Mouse (Mus musculus): ENCODE data around the gene Zfand4. TPM values are rescaled to one million over a fixed set of nuclear protein-coding genes. Genes with fewer than 3 reads are reported as not detected.
"Not testable (repeated sequence)": the region's sequence is repeated elsewhere in the genome, so short reads cannot be mapped to it uniquely, and the experiment has no call there.

Gene Zfand4
- polyA plus RNA-seq (2012; rRNA removed) = 0.20 and 0.22 TPM in 2 replicates

- WGBS = 1% methylated on average over 57 of the region's 67 CpGs
- TF ChIP-seq POLR2A (IDR thresholded peaks at IDR 0.05; ENCODE audit: low read depth, low read length) (no peak), CTCF (conservative IDR thresholded peaks at IDR 0.05; ENCODE audit: insufficient read depth, insufficient read length, low read depth, low read length) (no peak)
Measured at GRCm38 (mm10) chr6:116264018-116264651, at the start of gene Zfand4. Gene Zfand4, plus strand, starts transcription at chr6:116264222.

GRCm38 (mm10) chr6:116227767-116228166 lies 36.3 kb upstream of the Zfand4 start:
- DNase-seq = peak; percentile 30
- Histone ChIP-seq H3K36me3 (ENCODE audit: control insufficient read depth, insufficient read depth, low read length) (peaks cover 15% of the 10 kb centered on the region), H3K4me3 (ENCODE audit: insufficient read depth, low read depth, low read length) (no peak overlapping the region), H3K27ac (ENCODE audit: insufficient read depth, low read depth, low read length) (no peak overlapping the region), H3K4me1 (ENCODE audit: control insufficient read depth, insufficient read depth, low read length) (no peaks in the 10 kb centered on the region), H3K27me3 (replicated peaks; ENCODE audit: control insufficient read depth, insufficient read depth, low read length) (no peaks in the 10 kb centered on the region)
- TF ChIP-seq POLR2A (IDR thresholded peaks at IDR 0.05; ENCODE audit: low read depth, low read length) = no peak
- no peak for TF ChIP-seq CTCF (conservative IDR thresholded peaks at IDR 0.05; ENCODE audit: insufficient read depth, insufficient read length, low read depth, low read length)
- WGBS = 68% methylated on average over 11 of the region's 11 CpGs

More at GRCm38 (mm10) chr6:116264018-116264651, at the start of gene Zfand4:
- DNase-seq = peak; percentile 93
- Histone ChIP-seq H3K27me3 (replicated peaks; ENCODE audit: control insufficient read depth, insufficient read depth, low read length) (no peaks in the 10 kb centered on the region), H3K4me3 (ENCODE audit: insufficient read depth, low read depth, low read length) (peak within 1 kb of the TSS; percentile 72), H3K36me3 (ENCODE audit: control insufficient read depth, insufficient read depth, low read length) (no peaks in the 10 kb centered on the region; the same call in 1 of the 2 replicates), H3K27ac (ENCODE audit: insufficient read depth, low read depth, low read length) (no peak within 1 kb of the TSS), H3K4me1 (ENCODE audit: control insufficient read depth, insufficient read depth, low read length) (no peaks in the 10 kb centered on the region)

GRCm38 (mm10) chr6:116228785-116229525 lies 35.1 kb upstream of the Zfand4 start:
- TF ChIP-seq POLR2A (IDR thresholded peaks at IDR 0.05; ENCODE audit: low read depth, low read length) (no peak), CTCF (conservative IDR thresholded peaks at IDR 0.05; ENCODE audit: insufficient read depth, insufficient read length, low read depth, low read length) (peak; percentile 92)
- H3K27me3 ChIP-seq (replicated peaks; ENCODE audit: control insufficient read depth, insufficient read depth, low read length) = no peaks in the 10 kb centered on the region
- no peak overlapping the region for H3K4me3 ChIP-seq (ENCODE audit: insufficient read depth, low read depth, low read length)
- 62% methylated on average over 12 of the region's 12 CpGs for WGBS
- H3K27ac ChIP-seq (ENCODE audit: insufficient read depth, low read depth, low read length) = no peak overlapping the region
- no peaks in the 10 kb centered on the region for H3K4me1 ChIP-seq (ENCODE audit: control insufficient read depth, insufficient read depth, low read length)
- DNase-seq = peak; percentile 73
- peaks cover 10% of the 10 kb centered on the region for H3K36me3 ChIP-seq (ENCODE audit: control insufficient read depth, insufficient read depth, low read length)

DNA sequence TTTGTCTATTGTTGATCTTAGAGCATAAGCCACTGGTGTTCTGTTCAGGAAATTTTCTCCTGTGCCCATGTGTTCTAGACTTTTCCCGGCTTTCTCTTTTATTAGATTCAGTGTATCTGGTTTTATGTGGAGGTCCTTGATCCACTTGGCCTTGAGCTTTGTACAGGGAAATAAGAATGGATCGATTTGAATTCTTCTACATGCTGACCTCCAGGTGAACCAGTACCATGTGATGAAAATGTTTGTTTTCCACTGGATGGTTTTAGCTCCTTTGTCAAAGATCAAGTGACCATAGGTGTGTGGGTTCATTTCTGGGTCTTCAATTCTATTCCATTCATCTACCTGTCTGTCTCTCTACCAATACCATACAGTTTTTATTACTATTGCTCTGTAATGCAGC lies 29.2 kb upstream of the Zfand4 start:
- peaks cover 11% of the 10 kb centered on the region for H3K36me3 ChIP-seq (ENCODE audit: control insufficient read depth, insufficient read depth, low read length)
- not testable (repeated sequence) for DNase-seq; H3K4me1 ChIP-seq (ENCODE audit: control insufficient read depth, insufficient read depth, low read length); H3K27me3 ChIP-seq (replicated peaks; ENCODE audit: control insufficient read depth, insufficient read depth, low read length); H3K4me3 ChIP-seq (ENCODE audit: insufficient read depth, low read depth, low read length); H3K27ac ChIP-seq (ENCODE audit: insufficient read depth, low read depth, low read length)
- 92% methylated on average over 2 of the region's 2 CpGs for WGBS

GRCm38 (mm10) chr6:116235336-116235735 lies 28.7 kb upstream of the Zfand4 start:
- Histone ChIP-seq H3K36me3 (ENCODE audit: control insufficient read depth, insufficient read depth, low read length) (peaks cover 10% of the 10 kb centered on the region), H3K27ac (ENCODE audit: insufficient read depth, low read depth, low read length) (no peak overlapping the region), H3K4me1 (ENCODE audit: control insufficient read depth, insufficient read depth, low read length) (no peaks in the 10 kb centered on the region), H3K4me3 (ENCODE audit: insufficient read depth, low read depth, low read length) (no peak overlapping the region), H3K27me3 (replicated peaks; ENCODE audit: control insufficient read depth, insufficient read depth, low read length) (no peaks in the 10 kb centered on the region)
- no peak for TF ChIP-seq POLR2A (IDR thresholded peaks at IDR 0.05; ENCODE audit: low read depth, low read length)
- no peak for TF ChIP-seq CTCF (conservative IDR thresholded peaks at IDR 0.05; ENCODE audit: insufficient read depth, insufficient read length, low read depth, low read length)
- no peak for DNase-seq
- WGBS = 83% methylated on average over 5 of the region's 5 CpGs

GRCm38 (mm10) chr6:116238083-116238482 lies 25.9 kb upstream of the Zfand4 start:
- no peak for DNase-seq
- Histone ChIP-seq H3K27ac (ENCODE audit: insufficient read depth, low read depth, low read length) (no peak overlapping the region), H3K36me3 (ENCODE audit: control insufficient read depth, insufficient read depth, low read length) (peaks cover 9% of the 10 kb centered on the region), H3K4me1 (ENCODE audit: control insufficient read depth, insufficient read depth, low read length) (no peaks in the 10 kb centered on the region), H3K27me3 (replicated peaks; ENCODE audit: control insufficient read depth, insufficient read depth, low read length) (no peaks in the 10 kb centered on the region), H3K4me3 (ENCODE audit: insufficient read depth, low read depth, low read length) (no peak overlapping the region)
- TF ChIP-seq POLR2A (IDR thresholded peaks at IDR 0.05; ENCODE audit: low read depth, low read length) (no peak), CTCF (conservative IDR thresholded peaks at IDR 0.05; ENCODE audit: insufficient read depth, insufficient read length, low read depth, low read length) (no peak)
- 91% methylated on average over 5 of the region's 5 CpGs for WGBS

- Histone ChIP-seq H3K4me1 (ENCODE audit: control insufficient read depth, insufficient read depth, low read length) (no peaks in the 10 kb centered on the region), H3K27me3 (replicated peaks; ENCODE audit: control insufficient read depth, insufficient read depth, low read length) (no peaks in the 10 kb centered on the region), H3K27ac (ENCODE audit: insufficient read depth, low read depth, low read length) (no peak overlapping the region), H3K36me3 (ENCODE audit: control insufficient read depth, insufficient read depth, low read length) (peaks cover 12% of the 10 kb centered on the region), H3K4me3 (ENCODE audit: insufficient read depth, low read depth, low read length) (no peak overlapping the region)
- no peak for DNase-seq
- 64% methylated on average over 2 of the region's 2 CpGs for WGBS
- TF ChIP-seq POLR2A (IDR thresholded peaks at IDR 0.05; ENCODE audit: low read depth, low read length) (no peak), CTCF (conservative IDR thresholded peaks at IDR 0.05; ENCODE audit: insufficient read depth, insufficient read length, low read depth, low read length) (no peak)
Measured at GRCm38 (mm10) chr6:116240371-116240770, 23.7 kb upstream of the Zfand4 start.
